Mouse (Mus musculus) layer of hippocampus, adult 9-11 months (tissue): ENCODE results near the gene Trpm8.

ENCODE experiments used
- DNase-seq: peaks from one replicate; pipeline ENCODE4 v3.0.0; 2022

Trpm8 gene

GRCm38 (mm10) chr1:88304261-88304985 is 27.0 kb downstream of the Trpm8 start:
- DNase-seq: no peak

GRCm38 (mm10) chr1:88305018-88305795 is 27.7 kb downstream of the Trpm8 start:
- no peak for DNase-seq

GRCm38 (mm10) chr1:88306543-88306942 is 29.1 kb downstream of the Trpm8 start:
- no peak for DNase-seq

- DNase-seq: no peak
Observed at GRCm38 (mm10) chr1:88307180-88307579, 29.7 kb downstream of the Trpm8 start.

- no peak for DNase-seq
Observed at GRCm38 (mm10) chr1:88309020-88309419, 31.6 kb downstream of the Trpm8 start.

GRCm38 (mm10) chr1:88309905-88310304 is 32.4 kb downstream of the Trpm8 start:
- no peak for DNase-seq

- no peak for DNase-seq
Observed at GRCm38 (mm10) chr1:88310349-88310748, 32.9 kb downstream of the Trpm8 start.

- no peak for DNase-seq
Observed at GRCm38 (mm10) chr1:88317279-88317678, 39.8 kb downstream of the Trpm8 start.

GRCm38 (mm10) chr1:88318531-88319060 is 41.1 kb downstream of the Trpm8 start:
- DNase-seq: peak; percentile 26

GRCm38 (mm10) chr1:88320821-88321395 is 43.4 kb downstream of the Trpm8 start:
- no peak for DNase-seq

- DNase-seq: no peak
Observed at GRCm38 (mm10) chr1:88322146-88322545, 44.7 kb downstream of the Trpm8 start.

- DNase-seq: no peak
Observed at GRCm38 (mm10) chr1:88323101-88323500, 45.6 kb downstream of the Trpm8 start.

GRCm38 (mm10) chr1:88339481-88339880 is 62.0 kb downstream of the Trpm8 start:
- DNase-seq: no peak

- no peak for DNase-seq
Observed at GRCm38 (mm10) chr1:88342615-88343014, 65.2 kb downstream of the Trpm8 start.

GRCm38 (mm10) chr1:88345580-88345979 is 68.1 kb downstream of the Trpm8 start:
- DNase-seq: peak; percentile 34

GRCm38 (mm10) chr1:88348496-88349005 is 71.1 kb downstream of the Trpm8 start:
- no peak for DNase-seq

- no peak for DNase-seq
Observed at GRCm38 (mm10) chr1:88350761-88351160, 73.3 kb downstream of the Trpm8 start.

- no peak for DNase-seq
Observed at GRCm38 (mm10) chr1:88355025-88355424, 77.6 kb downstream of the Trpm8 start.

- DNase-seq: no peak
Observed at GRCm38 (mm10) chr1:88355681-88356080, 78.2 kb downstream of the Trpm8 start.

- no peak for DNase-seq
Observed at GRCm38 (mm10) chr1:88356616-88357015, 79.2 kb downstream of the Trpm8 start.

GRCm38 (mm10) chr1:88357458-88358090 is 80.1 kb downstream of the Trpm8 start:
- peak; percentile 49 for DNase-seq

- no peak for DNase-seq
Observed at GRCm38 (mm10) chr1:88358102-88358654, 80.7 kb downstream of the Trpm8 start.

GRCm38 (mm10) chr1:88361085-88361484 is 83.6 kb downstream of the Trpm8 start:
- no peak for DNase-seq
